Mouse (Mus musculus) erythroblast, embryonic 14.5 days (primary cell): ENCODE data around the gene Aunip.

Experiments
- GATA1 ChIP-seq: IDR thresholded peaks from 2 replicates; pipeline ENCODE4 v1.6.1; 2012; ENCODE audit warnings: low read length, inconsistent platforms, mixed read lengths
- TAL1 ChIP-seq: IDR thresholded peaks from 3 replicates; pipeline ENCODE4 v1.6.1; 2012; ENCODE audit warnings: low read length, inconsistent platforms, mixed read lengths

- TF ChIP-seq GATA1 (no peak), TAL1 (no peak)
Observed at GRCm38 (mm10) chr4:134506713-134507112, 4.1 kb upstream of the Aunip start.
